Mouse (Mus musculus): ENCODE measurements around the gene Pigg. TPM values are rescaled to one million over a fixed set of nuclear protein-coding genes. Genes with fewer than 3 reads are reported as not detected.
A peak's percentile ranks its signal among the peaks of the same experiment; 100 is the strongest.

The Pigg gene
- polyA plus RNA-seq, 1 experiment from 2014 or later = 6.0 TPM

DNA sequence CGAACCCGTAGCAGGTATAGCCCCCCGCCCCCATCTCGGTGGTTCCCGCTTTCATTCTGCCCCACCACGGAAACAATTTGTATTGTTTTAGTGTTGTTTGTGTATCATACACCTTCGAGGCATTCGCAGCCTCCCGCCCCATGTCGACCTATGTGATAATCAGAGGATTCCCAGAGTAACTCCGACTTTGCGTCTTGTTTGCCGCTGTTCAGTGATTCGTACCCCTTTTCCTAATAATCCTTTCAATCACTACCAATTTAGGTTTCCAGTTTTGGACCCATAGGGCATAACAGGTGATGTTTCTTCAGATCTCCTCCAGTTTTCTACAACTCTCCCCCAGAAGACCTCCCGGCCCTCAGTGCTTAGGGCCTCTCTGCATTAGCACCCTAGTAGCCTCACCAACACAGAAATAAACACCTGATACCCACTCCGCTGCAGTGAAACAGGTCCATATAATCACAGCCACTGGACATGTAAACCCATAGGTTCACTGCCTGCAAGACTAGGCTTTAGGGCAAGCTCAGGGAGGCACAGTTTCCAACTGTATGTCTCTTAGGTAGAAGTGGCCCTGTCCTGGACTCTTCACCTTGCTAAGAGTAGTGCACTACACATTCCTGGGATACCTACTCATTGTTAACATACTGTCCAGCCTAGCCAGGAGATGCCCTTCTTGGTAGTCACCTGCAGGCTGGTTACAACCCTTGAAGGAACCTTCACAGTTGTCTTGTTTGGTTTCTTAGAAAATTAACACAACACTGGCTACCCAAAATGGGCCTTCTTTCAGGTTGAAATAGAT, 854 bp downstream of the Pigg start:
- peak; percentile 71 for ATAC-seq
- peak overlapping the region; percentile 85 for H3K4me2 ChIP-seq

DNA sequence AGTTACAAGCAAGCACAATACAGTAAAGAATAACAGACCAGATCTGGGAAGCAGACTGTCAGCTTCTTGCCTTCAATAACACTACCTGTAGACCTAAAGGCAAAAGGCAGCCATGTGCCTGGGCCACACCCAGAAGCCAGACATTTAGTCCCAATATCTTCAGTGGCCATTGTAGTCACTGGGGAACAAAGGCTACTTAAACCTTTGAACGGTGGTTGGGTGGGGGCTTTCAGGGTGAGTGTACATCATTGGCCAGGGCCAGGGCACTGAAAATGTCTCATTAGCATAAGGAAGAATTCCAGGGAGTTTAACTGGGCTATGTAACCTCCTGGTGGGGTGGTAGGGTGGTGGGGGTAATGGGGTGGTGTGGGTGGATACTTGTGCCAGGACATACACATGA, 18.6 kb downstream of the Pigg start:
- ATAC-seq = no peak

More for the DNA sequence above, 854 bp downstream of the Pigg start:
- WGBS (ENCODE audit: insufficient replicate concordance) = 5% methylated on average over 16 of the region's 16 CpGs
- Histone ChIP-seq H3K4me3 (peak overlapping the region; percentile 92), H3K36me3 (peaks cover 12% of the 10 kb centered on the region; the same call in 1 of the 2 replicates), H3K4me1 (peaks cover 13% of the 10 kb centered on the region), H3K9me3 (replicated peaks) (no peaks in the 10 kb centered on the region), H3K27ac (peak overlapping the region; percentile 88), H3K9ac (peak overlapping the region; percentile 93), H3K27me3 (replicated peaks) (no peaks in the 10 kb centered on the region)

DNA sequence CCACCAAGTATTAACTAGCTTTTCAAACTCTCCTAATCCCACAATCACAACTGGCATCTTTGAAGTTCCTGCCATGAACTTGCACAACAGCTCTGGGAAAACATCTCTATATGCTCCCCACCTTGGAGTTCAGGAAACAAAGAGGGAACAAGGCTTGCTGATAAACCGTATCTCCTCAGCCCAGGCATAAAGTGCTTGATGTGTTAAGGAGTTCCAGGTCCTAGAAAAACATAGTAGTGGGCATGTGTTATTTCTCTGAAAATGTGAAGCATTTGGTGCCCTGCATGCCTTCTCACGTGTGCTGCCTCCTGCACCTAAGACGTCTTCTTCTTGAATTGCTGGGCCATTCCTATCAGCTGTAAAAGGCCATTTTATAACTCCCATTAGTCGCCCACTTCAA, 25.0 kb downstream of the Pigg start:
- Histone ChIP-seq H3K27me3 (replicated peaks) (no peaks in the 10 kb centered on the region), H3K9me3 (replicated peaks) (no peaks in the 10 kb centered on the region), H3K9ac (no peak overlapping the region), H3K27ac (no peak overlapping the region), H3K4me2 (no peak overlapping the region), H3K4me3 (no peak overlapping the region), H3K36me3 (peaks cover 48% of the 10 kb centered on the region), H3K4me1 (peaks cover 13% of the 10 kb centered on the region)
- ATAC-seq = peak; percentile 76
- 35% methylated on average over 4 of the region's 4 CpGs for WGBS (ENCODE audit: insufficient replicate concordance)

More for the DNA sequence above, 18.6 kb downstream of the Pigg start:
- Histone ChIP-seq H3K4me2 (no peak overlapping the region), H3K4me3 (no peak overlapping the region), H3K4me1 (no peaks in the 10 kb centered on the region), H3K36me3 (peaks cover 78% of the 10 kb centered on the region), H3K9me3 (replicated peaks) (no peaks in the 10 kb centered on the region), H3K27ac (no peak overlapping the region), H3K9ac (no peak overlapping the region), H3K27me3 (replicated peaks) (no peaks in the 10 kb centered on the region)
- 79% methylated on average over 1 of the region's 1 CpGs for WGBS (ENCODE audit: insufficient replicate concordance)

DNA sequence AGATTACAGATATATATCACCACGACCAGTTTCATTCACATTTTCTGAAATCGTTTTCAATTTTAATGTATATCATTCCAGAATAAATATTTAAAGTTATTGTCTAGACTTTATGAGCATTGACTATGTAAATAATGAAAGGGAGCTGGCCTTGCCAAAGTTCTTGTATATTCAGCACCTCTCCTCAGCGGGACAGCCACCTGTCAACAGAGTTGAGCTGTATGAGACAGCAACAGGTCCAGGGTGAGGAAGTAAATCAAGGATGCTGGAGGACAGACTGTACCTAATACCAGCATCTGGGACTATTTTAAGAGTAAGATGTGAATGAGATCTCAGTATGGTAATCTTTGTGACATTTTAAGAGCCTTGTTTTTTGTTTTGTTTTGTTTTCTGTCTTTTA, 25.6 kb downstream of the Pigg start:
- Histone ChIP-seq H3K27me3 (replicated peaks) (no peaks in the 10 kb centered on the region), H3K36me3 (peaks cover 42% of the 10 kb centered on the region), H3K9ac (no peak overlapping the region), H3K4me1 (peaks cover 13% of the 10 kb centered on the region), H3K9me3 (replicated peaks) (no peaks in the 10 kb centered on the region), H3K4me2 (no peak overlapping the region), H3K27ac (no peak overlapping the region), H3K4me3 (no peak overlapping the region)
- ATAC-seq = no peak
- WGBS (ENCODE audit: insufficient replicate concordance) = 55% methylated on average over 3 of the region's 3 CpGs

DNA sequence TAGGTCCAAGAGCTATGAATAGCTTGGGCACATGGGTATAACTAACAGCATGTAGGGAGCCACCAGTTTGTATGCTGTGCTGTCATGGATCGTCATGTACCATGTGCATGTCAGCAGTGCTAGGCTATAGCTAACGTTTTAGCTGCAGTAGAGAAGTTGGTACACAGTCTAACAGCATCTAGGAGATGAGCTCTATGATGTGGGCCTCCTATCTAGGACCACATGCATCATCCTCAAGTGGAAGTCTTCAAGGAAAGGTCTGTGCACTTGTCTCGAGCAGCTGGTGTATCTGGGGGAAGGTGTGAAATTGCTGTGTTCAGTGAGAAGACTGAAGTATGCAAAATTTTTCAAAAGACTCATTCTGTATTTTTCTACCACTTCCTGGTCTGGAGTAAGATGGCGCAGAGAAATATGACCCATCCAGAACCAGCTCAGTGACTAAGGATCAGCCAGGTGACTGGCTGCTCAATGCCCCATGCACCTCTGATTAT, 31.3 kb downstream of the Pigg start:
- Histone ChIP-seq H3K4me2 (no peak overlapping the region), H3K4me1 (peaks cover 5% of the 10 kb centered on the region; the same call in 1 of the 2 replicates), H3K9ac (no peak overlapping the region), H3K27ac (no peak overlapping the region), H3K9me3 (replicated peaks) (no peaks in the 10 kb centered on the region), H3K27me3 (replicated peaks) (no peaks in the 10 kb centered on the region), H3K36me3 (peaks cover 62% of the 10 kb centered on the region), H3K4me3 (no peak overlapping the region)
- ATAC-seq = no peak
- 79% methylated on average over 4 of the region's 4 CpGs for WGBS (ENCODE audit: insufficient replicate concordance)

DNA sequence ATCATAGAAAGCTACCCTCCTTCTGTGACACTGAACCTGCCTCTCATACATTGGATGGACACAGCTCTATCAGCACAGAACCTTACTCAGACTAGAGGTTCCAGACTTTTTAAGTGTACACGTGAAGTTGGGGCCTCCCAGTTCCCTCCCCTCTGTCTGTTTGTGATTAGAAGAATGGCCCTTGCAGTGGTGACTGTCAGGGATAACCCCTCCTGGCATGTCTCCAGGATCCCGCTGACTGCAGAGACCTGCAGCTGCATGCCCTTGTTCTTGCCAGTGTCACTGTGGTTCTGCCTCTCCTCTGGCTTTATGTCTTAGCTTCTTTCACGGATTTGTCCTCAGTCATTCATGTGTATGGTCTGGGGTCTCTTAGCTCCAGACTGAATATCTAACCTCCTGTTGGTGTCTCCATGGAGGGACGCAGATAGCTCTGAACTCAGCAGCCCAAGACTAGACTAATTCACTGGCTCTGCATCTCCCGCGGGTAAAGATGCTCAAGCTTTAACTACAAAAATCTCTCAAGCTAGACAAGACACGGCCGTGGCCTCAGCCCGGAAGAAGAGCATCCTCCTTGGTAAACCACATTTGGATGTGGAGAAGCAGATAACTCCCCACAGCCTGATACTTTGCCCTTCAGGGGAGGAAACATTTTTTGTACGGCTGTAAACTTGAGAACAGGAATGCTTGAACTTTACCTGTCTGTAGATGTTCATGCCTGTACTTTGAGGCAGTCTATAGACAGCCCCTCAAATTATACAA, 33.1 kb downstream of the Pigg start:
- WGBS (ENCODE audit: insufficient replicate concordance) = 47% methylated on average over 10 of the region's 10 CpGs
- peaks cover 64% of the 10 kb centered on the region for H3K36me3 ChIP-seq
- ATAC-seq = no peak

DNA sequence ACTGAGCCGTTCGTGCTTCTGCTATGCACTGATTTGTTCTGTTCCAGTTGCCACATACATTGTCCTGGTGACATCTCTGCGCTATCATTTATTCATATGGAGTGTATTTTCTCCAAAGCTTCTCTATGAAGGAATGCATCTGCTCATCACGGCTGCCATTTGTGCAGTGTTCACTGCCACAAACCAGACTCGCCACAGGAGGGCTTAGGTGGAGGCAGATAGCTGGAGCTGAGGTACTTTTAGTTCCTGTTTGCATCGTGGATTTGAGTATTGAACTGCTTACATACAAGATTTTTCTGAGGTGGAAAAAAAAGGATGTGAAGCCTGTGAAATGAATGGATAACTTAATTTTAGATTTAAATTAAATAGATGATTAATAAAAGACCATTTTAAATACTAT, 35.4 kb downstream of the Pigg start:
- Histone ChIP-seq H3K9me3 (replicated peaks) (no peaks in the 10 kb centered on the region), H3K27me3 (replicated peaks) (no peaks in the 10 kb centered on the region), H3K9ac (no peak overlapping the region), H3K36me3 (peaks cover 66% of the 10 kb centered on the region), H3K4me1 (peaks cover 5% of the 10 kb centered on the region; the same call in 1 of the 2 replicates), H3K4me2 (no peak overlapping the region), H3K27ac (no peak overlapping the region), H3K4me3 (no peak overlapping the region)
- 66% methylated on average over 6 of the region's 6 CpGs for WGBS (ENCODE audit: insufficient replicate concordance)
- no peak for ATAC-seq

More for the DNA sequence above, 33.1 kb downstream of the Pigg start:
- no peaks in the 10 kb centered on the region for H3K27me3 ChIP-seq (replicated peaks)
- peaks cover 5% of the 10 kb centered on the region; the same call in 1 of the 2 replicates for H3K4me1 ChIP-seq
- H3K4me3 ChIP-seq = no peak overlapping the region
- no peak overlapping the region for H3K9ac ChIP-seq
- no peaks in the 10 kb centered on the region for H3K9me3 ChIP-seq (replicated peaks)
- no peak overlapping the region for H3K27ac ChIP-seq
- no peak overlapping the region for H3K4me2 ChIP-seq

DNA sequence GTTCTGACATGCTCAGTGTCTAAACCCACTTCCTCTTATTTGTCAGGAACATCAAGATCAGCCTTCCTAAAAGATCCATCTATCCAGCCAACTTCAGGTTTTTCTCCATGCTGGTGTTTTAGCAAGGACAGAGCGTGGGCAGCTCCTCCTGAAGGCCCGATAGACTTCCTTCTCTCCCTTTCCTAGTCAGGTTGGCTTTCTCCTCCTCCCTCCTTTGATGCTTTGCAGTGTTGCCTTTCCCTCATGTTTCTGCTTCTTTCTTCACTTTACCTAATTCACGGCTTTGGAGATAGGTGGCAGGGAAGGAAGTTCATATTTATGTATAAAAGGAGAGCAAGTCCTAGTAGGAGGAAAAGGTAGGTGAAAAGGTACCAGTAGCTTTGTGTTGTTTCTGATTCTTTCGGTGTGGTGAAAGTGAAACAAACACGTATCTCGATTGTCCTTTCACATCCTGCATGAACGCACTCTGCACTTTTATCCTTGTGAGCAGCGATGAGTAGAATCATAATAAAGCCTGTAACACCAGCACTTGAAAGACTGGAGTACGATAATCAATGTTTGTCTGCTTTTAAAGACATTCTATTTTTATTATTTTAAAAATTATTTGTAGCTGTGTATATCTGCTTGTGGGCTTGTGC, 37.2 kb downstream of the Pigg start:
- Histone ChIP-seq H3K27me3 (replicated peaks) (no peaks in the 10 kb centered on the region), H3K4me3 (no peak overlapping the region), H3K4me1 (peaks cover 8% of the 10 kb centered on the region; the same call in 1 of the 2 replicates), H3K9ac (no peak overlapping the region), H3K4me2 (no peak overlapping the region), H3K36me3 (peaks cover 50% of the 10 kb centered on the region), H3K27ac (no peak overlapping the region), H3K9me3 (replicated peaks) (no peaks in the 10 kb centered on the region)
- no peak for ATAC-seq
- 87% methylated on average over 9 of the region's 9 CpGs for WGBS (ENCODE audit: insufficient replicate concordance)

DNA sequence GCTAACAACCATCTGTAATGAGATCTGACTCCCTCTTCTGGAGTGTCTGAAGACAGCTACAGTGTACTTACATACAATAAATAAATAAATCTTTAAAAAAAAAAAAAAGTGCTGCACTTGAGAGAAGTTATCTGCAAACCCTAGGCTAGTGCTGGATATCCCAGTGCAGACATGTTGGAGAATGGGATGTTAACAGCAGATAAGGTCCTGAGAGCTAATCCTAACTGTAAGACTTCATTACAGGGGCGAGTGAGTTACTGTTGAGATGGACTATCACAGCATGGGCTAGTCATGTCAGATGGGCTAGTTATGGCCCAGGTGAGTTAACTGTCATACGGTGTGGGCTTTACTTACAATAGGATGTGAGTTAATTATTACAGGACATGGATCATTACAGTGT, 41.6 kb downstream of the Pigg start:
- 53% methylated on average over 2 of the region's 2 CpGs for WGBS (ENCODE audit: insufficient replicate concordance)
- peak; percentile 65 for ATAC-seq

DNA sequence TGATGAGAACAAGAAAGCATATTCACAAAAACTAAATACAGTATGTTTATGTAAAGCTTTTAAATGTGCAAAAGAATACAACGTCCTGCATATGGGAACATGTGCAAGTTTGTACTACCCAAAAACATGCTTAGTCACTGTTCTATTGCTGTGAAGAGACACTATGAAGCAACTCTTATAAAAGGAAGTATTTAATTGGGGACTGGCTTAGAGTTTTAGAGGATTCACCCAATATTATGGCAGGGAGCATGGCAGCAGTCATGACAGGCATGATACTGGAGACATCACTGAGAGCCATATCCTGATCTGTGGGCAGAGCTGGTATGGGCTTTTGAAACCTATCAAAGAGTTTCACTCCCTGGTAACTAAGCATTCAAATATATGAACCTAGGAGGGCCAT, 45.5 kb downstream of the Pigg start:
- Histone ChIP-seq H3K36me3 (no peaks in the 10 kb centered on the region), H3K27ac (no peak overlapping the region), H3K9me3 (replicated peaks) (0 out of 2 replicates have a peak, but pooled peaks cover 3% of the 10 kb centered on the region), H3K4me1 (0 out of 2 replicates have a peak, but pooled peaks cover 3% of the 10 kb centered on the region), H3K4me3 (no peak overlapping the region), H3K27me3 (replicated peaks) (peaks cover 11% of the 10 kb centered on the region), H3K9ac (no peak overlapping the region), H3K4me2 (no peak overlapping the region)
- no peak for ATAC-seq
- 77% methylated on average over 1 of the region's 1 CpGs for WGBS (ENCODE audit: insufficient replicate concordance)

More for the DNA sequence above, 41.6 kb downstream of the Pigg start:
- Histone ChIP-seq H3K36me3 (peaks cover 16% of the 10 kb centered on the region; the same call in 1 of the 2 replicates), H3K27ac (no peak overlapping the region), H3K4me1 (0 out of 2 replicates have a peak, but pooled peaks cover 3% of the 10 kb centered on the region), H3K27me3 (replicated peaks) (no peaks in the 10 kb centered on the region), H3K4me2 (no peak overlapping the region), H3K9me3 (replicated peaks) (0 out of 2 replicates have a peak, but pooled peaks cover 3% of the 10 kb centered on the region), H3K4me3 (no peak overlapping the region), H3K9ac (no peak overlapping the region)

DNA sequence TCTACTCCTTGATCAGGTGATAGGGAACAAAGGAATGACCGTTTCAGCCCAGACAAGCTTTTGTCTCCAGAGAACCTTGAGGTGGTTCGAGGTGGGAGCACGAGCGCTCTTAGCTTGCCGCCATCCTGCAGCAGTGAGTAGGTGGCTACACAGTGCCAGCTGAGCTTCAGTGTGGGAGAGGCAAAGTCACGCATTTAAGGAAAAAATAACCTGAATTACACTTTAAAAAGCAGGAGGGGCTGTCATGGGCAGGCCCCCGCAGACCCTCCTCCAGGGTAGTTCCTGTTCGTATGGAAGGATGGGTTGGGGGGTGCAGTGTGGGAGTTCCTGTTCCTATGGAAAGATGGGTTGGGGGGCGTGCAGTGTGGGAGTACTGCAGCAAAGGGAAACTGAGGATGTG, 47.1 kb downstream of the Pigg start:
- H3K4me1 ChIP-seq = no peaks in the 10 kb centered on the region
- no peak overlapping the region for H3K4me3 ChIP-seq
- no peaks in the 10 kb centered on the region for H3K36me3 ChIP-seq
- no peak overlapping the region for H3K9ac ChIP-seq
- 0 out of 2 replicates have a peak, but pooled peaks cover 3% of the 10 kb centered on the region for H3K9me3 ChIP-seq (replicated peaks)
- H3K27ac ChIP-seq = no peak overlapping the region
- no peak overlapping the region for H3K4me2 ChIP-seq
- WGBS (ENCODE audit: insufficient replicate concordance) = 68% methylated on average over 9 of the region's 9 CpGs
- peaks cover 28% of the 10 kb centered on the region for H3K27me3 ChIP-seq (replicated peaks)
- ATAC-seq = no peak
